Mouse (Mus musculus) neural tube, embryonic 14.5 days (tissue): Measurements from ENCODE around the gene Prr5. TPM values are rescaled to one million over a fixed set of nuclear protein-coding genes. Genes with fewer than 3 reads are reported as not detected.

Source experiments
- ATAC-seq: fragments of 200-750 bp; cut with Nextera tagmentation; 2 replicates; pipeline ENCODE4 v1.8.0; 2017; ENCODE audit warnings: low read depth, mild to moderate bottlenecking, moderate TSS enrichment, moderate library complexity
- H3K27ac ChIP-seq: fragments of 300-500 bp; sonication (generic); 2 replicates; pipeline ENCODE4 v1.5.1; 2014; ENCODE audit warnings: low read depth, mild to moderate bottlenecking, control low read depth, low read length, moderate library complexity, mixed read lengths
- H3K27me3 ChIP-seq: fragments of 300-500 bp; sonication (generic); 2 replicates; pipeline ENCODE4 v1.6.1; 2014; ENCODE audit warnings: low read length; ENCODE audit not compliant: control insufficient read depth, insufficient read depth
- H3K36me3 ChIP-seq: fragments of 300-500 bp; sonication (generic); 2 replicates; pipeline ENCODE4 v1.6.1; 2014; ENCODE audit warnings: low read length, mixed read lengths; ENCODE audit not compliant: control insufficient read depth, insufficient read depth
- H3K4me1 ChIP-seq: fragments of 300-500 bp; sonication (generic); 2 replicates; pipeline ENCODE4 v1.6.1; 2014; ENCODE audit warnings: low read length; ENCODE audit not compliant: control insufficient read depth, insufficient read depth
- H3K4me2 ChIP-seq: fragments of 300-500 bp; sonication (generic); 2 replicates; pipeline ENCODE4 v1.6.1; 2014; ENCODE audit warnings: mild to moderate bottlenecking, low read depth, low read length, control low read depth
- H3K4me3 ChIP-seq: fragments of 300-500 bp; sonication (generic); 2 replicates; pipeline ENCODE4 v1.5.1; 2014; ENCODE audit warnings: low read depth, low read length, control low read depth, mixed read lengths
- H3K9ac ChIP-seq: fragments of 300-500 bp; sonication (generic); replicated peaks from 2 replicates; pipeline ENCODE4 v1.6.1; 2014; ENCODE audit warnings: low read depth, mild to moderate bottlenecking, control low read depth, low read length, mixed read lengths
- H3K9me3 ChIP-seq: fragments of 300-500 bp; sonication (generic); 2 replicates; pipeline ENCODE4 v1.6.1; 2016; ENCODE audit warnings: low read length; ENCODE audit not compliant: control insufficient read depth
- WGBS: fragments of 180-500 bp; shearing (Covaris S2); extraction: QIAGEN DNeasy Blood & Tissue Kit; methylation state at CpG from one replicate; pipeline ENCODE4 v1.1.7; 2014; 5-methylcytosine and 5-hydroxymethylcytosine counted together
- polyA plus RNA-seq: library from polyadenylated mRNA; unstranded; fragments of >200 nt; fragmentation: Nextera tagmentation; extraction: Ambion mirVana; gene quantifications from 2 replicates; pipeline ENCODE4 v1.2.1, GENCODE M21; 2014

Prr5 gene
- polyA plus RNA-seq, 1 experiment from 2014 or later = 27.9 TPM

DNA sequence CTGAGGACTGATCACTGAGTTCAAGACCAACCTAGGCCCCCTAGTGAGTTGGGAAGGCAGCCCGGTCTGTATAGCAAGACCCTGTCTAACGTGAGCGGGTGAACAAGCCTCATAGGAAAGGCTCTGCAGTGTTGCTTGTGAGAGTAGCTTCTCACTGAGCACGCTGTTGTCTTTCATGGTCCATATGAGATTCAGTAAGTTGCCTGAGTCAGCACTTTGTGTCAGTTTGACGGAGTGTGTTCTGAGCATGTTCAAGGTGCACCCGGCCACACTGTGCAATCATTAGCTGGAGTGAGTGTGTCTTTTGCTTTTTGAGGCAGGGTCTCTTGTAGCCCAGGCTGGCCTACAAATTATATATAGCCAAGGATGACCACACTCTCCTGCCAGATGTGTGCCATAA lies 22.1 kb downstream of the Prr5 start:
- no peaks in the 10 kb centered on the region for H3K4me1 ChIP-seq
- no peak for ATAC-seq
- H3K4me3 ChIP-seq = no peak overlapping the region
- no peaks in the 10 kb centered on the region for H3K9me3 ChIP-seq
- H3K9ac ChIP-seq = no peak overlapping the region
- H3K36me3 ChIP-seq = 0 out of 2 replicates have a peak, but pooled peaks cover 3% of the 10 kb centered on the region
- no peaks in the 10 kb centered on the region for H3K27me3 ChIP-seq
- H3K4me2 ChIP-seq = no peak overlapping the region
- H3K27ac ChIP-seq = no peak overlapping the region
- WGBS = 93% methylated on average over 6 of the region's 6 CpGs

DNA sequence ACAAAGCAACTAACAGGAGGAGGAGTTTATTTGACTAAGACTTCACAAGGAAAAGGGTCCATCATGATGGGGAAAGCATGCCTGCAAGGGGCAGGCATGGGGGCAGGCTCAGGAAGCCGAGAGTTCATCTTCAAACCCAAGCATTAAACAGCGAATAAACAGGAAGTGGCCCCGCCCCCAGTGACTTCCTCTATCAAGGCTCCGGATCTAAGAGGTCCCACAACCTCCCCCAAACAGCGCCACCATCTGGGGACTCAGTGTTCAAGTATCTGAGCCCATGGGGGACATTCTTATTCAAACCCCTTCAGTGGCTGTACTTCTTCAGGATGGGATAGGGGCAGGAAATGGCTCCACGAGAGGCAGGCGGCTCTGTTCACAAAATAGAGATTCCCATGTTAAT lies 23.2 kb downstream of the Prr5 start:
- ATAC-seq = no peak
- WGBS = 92% methylated on average over 7 of the region's 7 CpGs
- H3K4me1 ChIP-seq = no peaks in the 10 kb centered on the region
- 0 out of 2 replicates have a peak, but pooled peaks cover 3% of the 10 kb centered on the region for H3K36me3 ChIP-seq
- H3K9me3 ChIP-seq = no peaks in the 10 kb centered on the region
- no peaks in the 10 kb centered on the region for H3K27me3 ChIP-seq
- no peak overlapping the region for H3K27ac ChIP-seq
- no peak overlapping the region for H3K4me2 ChIP-seq
- no peak overlapping the region for H3K9ac ChIP-seq
- H3K4me3 ChIP-seq = no peak overlapping the region

DNA sequence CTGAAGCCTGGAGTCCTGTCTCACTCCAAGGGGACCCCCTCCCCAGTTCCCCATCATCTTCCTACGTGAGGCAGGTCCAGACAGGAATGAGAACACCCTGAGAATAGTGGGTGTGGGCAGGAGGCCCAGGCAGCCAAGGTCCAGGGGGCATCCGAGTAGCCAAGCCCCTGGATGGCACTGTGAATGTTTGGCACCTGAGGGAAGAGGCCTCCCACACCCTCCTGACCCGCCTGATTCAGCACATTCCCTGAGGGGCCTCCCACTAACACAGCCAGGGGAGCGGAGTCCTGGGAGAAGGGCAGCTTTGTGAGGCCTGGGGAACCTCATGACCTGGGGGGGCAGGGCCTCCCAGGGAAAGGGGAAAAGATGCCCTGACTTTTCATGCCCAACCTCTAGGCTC lies 26.6 kb downstream of the Prr5 start:
- Histone ChIP-seq H3K9ac (no peak overlapping the region), H3K4me3 (no peak overlapping the region), H3K27ac (no peak overlapping the region), H3K27me3 (no peaks in the 10 kb centered on the region), H3K36me3 (no peaks in the 10 kb centered on the region), H3K9me3 (no peaks in the 10 kb centered on the region), H3K4me2 (no peak overlapping the region), H3K4me1 (no peaks in the 10 kb centered on the region)
- 75% methylated on average over 4 of the region's 4 CpGs for WGBS
- ATAC-seq = no peak

DNA sequence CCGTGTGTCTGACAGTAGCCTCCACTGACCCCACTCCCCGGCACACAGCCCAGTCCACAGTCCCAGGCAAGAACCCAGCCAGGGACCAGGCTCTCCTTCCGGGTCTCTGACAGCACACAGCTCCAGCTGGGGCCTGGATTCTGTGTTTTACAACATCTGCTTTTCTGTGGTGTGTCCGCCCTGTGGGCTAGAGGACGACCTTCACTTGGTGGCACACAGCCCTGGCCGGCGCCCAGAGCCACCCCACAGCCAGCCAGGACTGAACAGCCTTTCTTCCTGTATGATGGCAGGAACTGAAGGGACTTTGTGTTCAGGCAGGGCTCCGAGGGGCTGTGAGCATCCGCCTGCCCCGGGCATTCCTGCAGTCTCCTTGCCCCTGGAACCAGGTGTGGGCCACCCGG lies 28.2 kb downstream of the Prr5 start:
- ATAC-seq = no peak; the same call in 1 of the 2 replicates
- no peaks in the 10 kb centered on the region for H3K36me3 ChIP-seq

DNA sequence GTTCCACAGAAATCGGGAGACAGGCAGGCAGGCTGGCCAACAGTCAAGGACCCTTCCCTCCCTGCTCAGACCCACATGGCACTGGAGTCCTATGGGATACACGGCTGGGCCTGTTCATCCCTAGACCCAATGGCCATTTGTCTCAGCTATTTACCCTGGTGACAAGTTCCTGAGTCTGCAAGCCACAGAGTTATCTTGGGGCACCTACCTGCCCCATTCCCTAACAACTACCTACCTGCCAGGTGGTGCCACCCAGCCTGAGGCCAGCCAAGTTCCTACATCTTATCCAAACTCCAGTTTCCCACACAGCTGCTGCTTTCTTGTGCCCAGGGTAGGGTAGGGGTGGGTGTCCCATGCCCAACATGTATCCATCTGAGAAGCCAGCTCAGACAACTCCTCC lies 28.8 kb downstream of the Prr5 start:
- H3K4me2 ChIP-seq = no peak overlapping the region
- WGBS = 89% methylated on average over 2 of the region's 2 CpGs
- peaks cover 3% of the 10 kb centered on the region; the same call in 1 of the 2 replicates for H3K36me3 ChIP-seq
- no peaks in the 10 kb centered on the region for H3K27me3 ChIP-seq
- H3K27ac ChIP-seq = peak overlapping the region; percentile 35; the same call in 1 of the 2 replicates
- no peaks in the 10 kb centered on the region for H3K4me1 ChIP-seq
- ATAC-seq = no peak
- H3K4me3 ChIP-seq = no peak overlapping the region
- H3K9ac ChIP-seq = no peak overlapping the region
- no peaks in the 10 kb centered on the region for H3K9me3 ChIP-seq

More for the DNA sequence above, 28.2 kb downstream of the Prr5 start:
- Histone ChIP-seq H3K27ac (peak overlapping the region; percentile 35; the same call in 1 of the 2 replicates), H3K4me2 (no peak overlapping the region), H3K27me3 (no peaks in the 10 kb centered on the region), H3K4me1 (no peaks in the 10 kb centered on the region), H3K4me3 (no peak overlapping the region), H3K9ac (no peak overlapping the region), H3K9me3 (no peaks in the 10 kb centered on the region)
- 72% methylated on average over 11 of the region's 11 CpGs for WGBS

DNA sequence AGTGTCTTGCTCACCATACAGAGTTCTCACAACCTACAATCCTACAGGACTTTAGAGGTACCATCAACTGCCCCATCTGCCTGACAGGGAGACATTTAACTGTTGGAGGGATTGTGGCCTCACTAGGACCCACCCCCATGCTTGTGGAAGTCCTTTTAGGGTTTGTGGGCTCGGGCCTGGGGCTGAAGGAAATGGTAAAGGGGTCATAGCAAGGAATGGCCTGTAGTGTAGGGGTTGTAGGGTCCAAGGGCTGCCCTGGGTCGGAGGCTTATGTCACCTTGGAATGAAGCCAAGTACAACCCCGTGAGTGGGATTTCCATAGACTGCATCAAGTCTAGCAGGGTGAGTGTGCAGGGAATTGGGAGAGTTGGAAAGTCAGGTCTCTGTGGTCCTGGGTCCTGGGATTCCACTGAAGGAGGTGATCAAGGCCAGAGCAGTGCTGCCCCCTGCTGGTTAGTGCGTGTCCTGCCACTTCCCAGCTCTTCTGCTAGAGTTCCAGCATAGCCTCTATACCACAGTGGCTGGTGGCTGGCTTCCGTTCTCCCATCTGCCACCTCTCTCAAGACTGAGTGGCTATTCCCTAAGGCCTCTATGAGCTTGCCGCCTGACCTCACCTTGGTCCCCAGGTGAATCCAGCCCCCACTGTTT lies 30.9 kb downstream of the Prr5 start:
- H3K36me3 ChIP-seq = peaks cover 3% of the 10 kb centered on the region; the same call in 1 of the 2 replicates
- 58% methylated on average over 6 of the region's 6 CpGs for WGBS
- H3K4me3 ChIP-seq = no peak overlapping the region
- H3K9ac ChIP-seq = no peak overlapping the region
- H3K27me3 ChIP-seq = no peaks in the 10 kb centered on the region
- ATAC-seq = no peak
- H3K4me1 ChIP-seq = no peaks in the 10 kb centered on the region
- no peak overlapping the region for H3K4me2 ChIP-seq
- H3K27ac ChIP-seq = no peak overlapping the region
- H3K9me3 ChIP-seq = no peaks in the 10 kb centered on the region

DNA sequence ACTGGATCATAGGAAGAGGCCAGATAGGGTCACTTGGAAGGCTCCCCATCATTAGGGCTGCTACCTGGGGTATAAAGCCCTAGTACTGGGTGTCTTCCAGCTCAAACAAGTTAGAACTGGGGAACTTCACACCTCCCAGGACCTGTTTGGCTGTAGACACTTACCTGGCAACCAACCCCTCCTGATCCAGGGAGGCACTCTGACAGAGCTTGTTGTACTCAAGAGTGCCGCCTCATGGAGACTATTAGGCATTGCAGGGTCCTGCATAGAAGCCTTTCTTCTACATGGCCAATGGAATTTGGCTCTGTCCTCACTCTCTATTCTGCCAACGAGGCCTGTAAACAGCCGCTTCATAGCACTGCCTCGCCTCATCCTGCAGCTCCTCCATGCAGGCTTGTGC lies 32.5 kb downstream of the Prr5 start:
- Histone ChIP-seq H3K4me1 (no peaks in the 10 kb centered on the region), H3K4me2 (no peak overlapping the region), H3K36me3 (peaks cover 3% of the 10 kb centered on the region; the same call in 1 of the 2 replicates), H3K27me3 (no peaks in the 10 kb centered on the region), H3K4me3 (no peak overlapping the region), H3K9ac (no peak overlapping the region), H3K27ac (no peak overlapping the region), H3K9me3 (no peaks in the 10 kb centered on the region)
- 20% methylated on average over 4 of the region's 4 CpGs for whole genome bisulfite sequencing
- ATAC-seq = no peak

DNA sequence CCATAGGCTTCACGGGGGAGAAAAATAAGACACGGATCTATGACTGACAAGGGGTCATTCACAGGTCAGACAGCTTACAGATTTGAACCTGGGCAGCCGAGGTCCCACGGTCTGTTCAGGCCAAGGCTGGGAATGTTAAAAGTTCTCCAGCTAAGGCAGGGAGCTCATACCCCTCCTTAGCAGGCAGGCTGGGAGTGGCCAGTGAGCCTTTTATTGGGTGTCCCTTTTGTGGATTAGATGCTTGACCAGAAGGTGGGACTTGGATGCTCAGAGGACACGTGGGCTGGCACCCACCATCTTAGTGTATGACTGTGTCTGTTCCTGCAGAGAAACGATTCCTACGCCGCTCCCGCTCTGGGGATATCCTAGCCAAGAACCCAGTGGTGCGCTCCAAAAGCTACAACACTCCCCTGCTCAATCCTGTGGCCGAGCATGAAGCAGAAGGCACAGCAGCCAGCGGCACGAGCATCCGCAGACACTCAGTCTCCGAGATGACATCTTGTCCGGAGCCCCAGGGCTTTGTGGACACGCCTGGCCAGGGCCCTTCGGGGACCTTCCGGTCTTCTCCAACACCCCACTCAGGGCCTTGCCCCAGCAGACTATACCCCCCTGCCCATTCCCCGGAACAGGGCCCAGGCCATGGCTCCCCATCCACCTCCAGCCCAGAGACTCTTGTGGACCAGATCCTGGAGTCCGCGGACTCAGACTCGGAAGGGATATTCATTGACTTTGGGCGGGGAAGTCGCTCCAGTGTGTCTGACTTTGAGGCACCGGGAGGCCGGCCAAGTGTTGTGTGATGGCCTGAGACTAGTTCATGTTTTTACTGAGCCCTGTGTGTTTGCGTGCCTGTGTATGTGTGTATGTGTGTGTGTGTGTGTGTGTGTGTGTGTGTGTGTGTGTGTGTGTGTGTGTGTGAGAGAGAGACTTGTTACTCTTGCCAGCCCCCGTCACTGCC lies 33.2 kb downstream of the Prr5 start:
- 92% methylated on average over 29 of the region's 29 CpGs for WGBS
- Histone ChIP-seq H3K27ac (no peak overlapping the region), H3K36me3 (peaks cover 3% of the 10 kb centered on the region; the same call in 1 of the 2 replicates), H3K27me3 (no peaks in the 10 kb centered on the region), H3K4me1 (no peaks in the 10 kb centered on the region), H3K4me3 (no peak overlapping the region), H3K4me2 (no peak overlapping the region), H3K9ac (no peak overlapping the region), H3K9me3 (no peaks in the 10 kb centered on the region)
- no peak for ATAC-seq

DNA sequence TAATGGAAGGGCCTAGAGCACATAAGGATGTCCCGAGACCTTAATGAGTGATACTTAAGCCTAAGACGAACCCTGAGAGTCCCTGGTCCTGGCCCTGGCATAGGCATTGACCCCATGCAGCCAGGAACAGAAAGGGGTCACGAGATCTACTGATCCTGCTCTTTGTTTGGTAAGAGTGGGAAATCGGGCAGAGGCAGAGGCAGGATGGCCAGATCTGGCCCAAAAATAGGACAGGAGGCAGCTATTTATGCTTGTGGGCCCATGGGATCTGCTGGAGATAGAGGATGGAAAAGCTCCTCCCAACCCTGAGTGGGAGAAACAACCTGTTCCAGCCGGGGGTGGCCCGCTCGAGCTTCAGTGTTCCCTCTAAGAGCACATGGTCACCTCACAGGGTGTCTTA lies 34.6 kb downstream of the Prr5 start:
- H3K4me3 ChIP-seq = no peak overlapping the region
- H3K9ac ChIP-seq = no peak overlapping the region
- H3K4me2 ChIP-seq = no peak overlapping the region
- H3K9me3 ChIP-seq = no peaks in the 10 kb centered on the region
- 92% methylated on average over 7 of the region's 7 CpGs for WGBS
- peaks cover 3% of the 10 kb centered on the region; the same call in 1 of the 2 replicates for H3K36me3 ChIP-seq
- H3K27me3 ChIP-seq = no peaks in the 10 kb centered on the region
- no peak overlapping the region for H3K27ac ChIP-seq
- ATAC-seq = no peak
- H3K4me1 ChIP-seq = no peaks in the 10 kb centered on the region
